In the genomic region with DNA sequence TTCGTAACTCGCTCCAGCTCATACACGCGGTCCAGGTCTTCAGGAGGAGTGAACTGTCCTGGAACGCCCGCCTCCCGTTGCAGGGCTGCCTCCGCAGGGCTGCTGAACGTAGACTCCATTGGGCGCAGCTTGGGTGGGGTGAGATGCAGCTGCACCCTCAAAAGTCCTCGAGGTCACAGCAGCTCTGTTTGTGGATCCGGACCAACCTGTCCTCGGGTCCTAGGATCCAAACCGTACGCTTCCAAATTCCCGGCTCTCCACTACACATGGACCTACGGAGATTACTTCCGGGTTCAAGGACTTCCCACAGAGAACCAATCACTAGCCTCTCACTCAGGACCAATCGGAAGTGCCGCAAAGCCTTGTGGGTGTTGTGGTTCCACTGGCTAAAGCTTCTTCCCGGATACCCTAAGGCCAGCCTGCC, we compare ENCODE assay signal across 7 mouse cellular contexts. TPM values are rescaled to one million over a fixed set of nuclear protein-coding genes. Genes with fewer than 3 reads are reported as not detected.
DNase-seq lines count a peak whose midpoint lies in the region; ATAC-seq lines count a peak whose summit lies in the region.

A gene (minus strand): TSS at position 295 of the 424 bp plus-strand sequence.

- peak within 1 kb of the TSS; percentile 91 for H3K4me2 ChIP-seq in intestine, embryonic 14.5 days (ENCODE audit: low read length)

- under 1% methylated on average over 21 of the region's 21 CpGs for WGBS in intestine, embryonic 14.5 days

- peaks cover 42% of the 10 kb centered on the region for H3K36me3 ChIP-seq in intestine, embryonic 14.5 days (ENCODE audit: control insufficient read depth, insufficient read depth, low read length)

- H3K27ac ChIP-seq in intestine, embryonic 14.5 days (ENCODE audit: low read depth): no peak within 1 kb of the TSS

- H3K4me1 ChIP-seq in intestine, embryonic 14.5 days (replicated peaks; ENCODE audit: control insufficient read depth, insufficient read depth, low read length): peaks cover 6% of the 10 kb centered on the region; the same call in 1 of the 2 replicates

- DNase-seq in adrenal gland, adult 8-10 months: peak; percentile 81
- peak; percentile 73 for DNase-seq in embryo, embryonic 11.5 days (ENCODE audit: low read depth, low spot score)
- peak; percentile 79 for DNase-seq in gastrocnemius, postnatal 25 days
- peak; percentile 84 for DNase-seq in intestine, embryonic 14.5 days (ENCODE audit: low spot score)
- DNase-seq in left cerebral cortex, postnatal 14 days (ENCODE audit: low spot score in 2 of 2): peak; percentile 84 to 91
- peak; percentile 69 for DNase-seq in right cerebral cortex, postnatal 4 days

- intact Hi-C loops in left cerebral cortex, postnatal 14 days (cut with DNase I): no loop called here

- no peaks in the 10 kb centered on the region for H3K9me3 ChIP-seq in intestine, embryonic 14.5 days (ENCODE audit: control insufficient read depth, low read length)

- H3K27me3 ChIP-seq in intestine, embryonic 14.5 days (replicated peaks; ENCODE audit: control insufficient read depth, insufficient read depth, low read length): no peaks in the 10 kb centered on the region

- ATAC-seq in intestine, embryonic 14.5 days (replicated peaks; ENCODE audit: low FRiP score, low TSS enrichment, low read depth): peak; percentile 85
- ATAC-seq in megakaryocyte-erythroid progenitor cell, adult 5-6 weeks (replicated peaks; ENCODE audit: low FRiP score, low TSS enrichment, poor library complexity, severe bottlenecking): peak; percentile 86

- H3K9ac ChIP-seq in intestine, embryonic 14.5 days (ENCODE audit: low read length): peak within 1 kb of the TSS; percentile 48

- H3K4me3 ChIP-seq in intestine, embryonic 14.5 days (ENCODE audit: low read depth, low read length): peak within 1 kb of the TSS; percentile 81

RNA-seq across cellular contexts. Expression of the gene that starts here (rescaled TPM):
- 10 to 100 TPM in 3 of 4 experiments, 1 to 10 TPM in 1; 8.7 to 13.8 (median 11.2) TPM for total RNA-seq in adrenal gland, adult 8-10 months (2022)
- 1 to 10 TPM; 3.3 to 3.4 TPM for total RNA-seq in gastrocnemius, postnatal 25 days (2021)
- 20.0 and 23.1 TPM in 2 replicates for polyA plus RNA-seq in intestine, embryonic 14.5 days (2014; fragmentation: Nextera tagmentation; extraction: Ambion mirVana)
- 1 to 10 TPM; 9.0 to 9.1 TPM for total RNA-seq in left cerebral cortex, postnatal 14 days (2021)
- total RNA-seq in megakaryocyte-erythroid progenitor cell, adult 5-6 weeks (2014; fragmentation: Nextera tagmentation): 12.8 and 24.7 TPM in 2 replicates
- total RNA-seq in megakaryocyte-erythroid progenitor cell, adult 5-6 weeks (2017): 11.7 and 12.6 TPM in 2 replicates
